Mouse (Mus musculus) CH12.LX (cell line): Measurements from ENCODE around the gene Bpnt1.

Experiments used
- BHLHE40 ChIP-seq: IDR thresholded peaks from 2 replicates; pipeline ENCODE4 v1.6.1; 2011; ENCODE audit warnings: mild to moderate bottlenecking, low read depth, low read length, improper control_type of control experiment
- CTCF ChIP-seq, 2 experiments: IDR thresholded peaks in 1 of 2; conservative IDR thresholded peaks in 1 of 2; 2 replicates each; pipeline ENCODE4 v1.5.1; 2011 to 2012; ENCODE audit warnings: low read depth in 2 of 2, low read length in 2 of 2, improper control_type of control experiment in 1 of 2, inconsistent platforms in 1 of 2, mild to moderate bottlenecking in 1 of 2, moderate library complexity in 1 of 2
- ETS1 ChIP-seq: conservative IDR thresholded peaks from 2 replicates; pipeline ENCODE4 v1.6.1; 2012; ENCODE audit warnings: low read depth, mild to moderate bottlenecking, inconsistent platforms, low read length, improper control_type of control experiment, moderate library complexity
- MEF2A ChIP-seq: IDR thresholded peaks from 2 replicates; pipeline ENCODE4 v1.6.1; 2014; ENCODE audit warnings: low read depth, mild to moderate bottlenecking, inconsistent platforms, low read length, improper control_type of control experiment, borderline replicate concordance
- POLR2A ChIP-seq: IDR thresholded peaks from 2 replicates; pipeline ENCODE4 v1.6.1; 2011; ENCODE audit warnings: low read depth, mild to moderate bottlenecking, improper control_type of control experiment, low read length
- POLR2AphosphoS2 ChIP-seq: IDR thresholded peaks from 2 replicates; pipeline ENCODE4 v1.6.1; 2011; ENCODE audit warnings: low read depth, low read length, improper control_type of control experiment
- TBP ChIP-seq: conservative IDR thresholded peaks from 2 replicates; pipeline ENCODE4 v1.6.1; 2011; ENCODE audit warnings: low read depth, low read length, improper control_type of control experiment
- USF1 ChIP-seq: IDR thresholded peaks from 2 replicates; pipeline ENCODE4 v1.6.1; 2014; ENCODE audit warnings: low read depth, mild to moderate bottlenecking, inconsistent platforms, low read length, improper control_type of control experiment

- TF ChIP-seq USF1 (no peak), POLR2AphosphoS2 (no peak), CTCF (conservative IDR thresholded peaks at IDR 0.05 in 1 of 2, IDR thresholded peaks at IDR 0.05 in 1 of 2; ENCODE audit: low read depth in 2 of 2, low read length in 2 of 2) (no peak), POLR2A (no peak), TBP (no peak), MEF2A (no peak), ETS1 (no peak), BHLHE40 (no peak)
These were observed 35.1 kb upstream of the Bpnt1 start for GRCm38 (mm10) chr1:185296850-185297249.
